Mouse (Mus musculus) 3T3-L1 (cell line): Measurements from ENCODE around the gene Tead4.

ENCODE experiments used
- DNase-seq: peaks from one replicate; pipeline ENCODE4 v3.0.0-alpha.2; 2015; ENCODE audit warnings: low read depth, low spot score

The Tead4 gene

DNA sequence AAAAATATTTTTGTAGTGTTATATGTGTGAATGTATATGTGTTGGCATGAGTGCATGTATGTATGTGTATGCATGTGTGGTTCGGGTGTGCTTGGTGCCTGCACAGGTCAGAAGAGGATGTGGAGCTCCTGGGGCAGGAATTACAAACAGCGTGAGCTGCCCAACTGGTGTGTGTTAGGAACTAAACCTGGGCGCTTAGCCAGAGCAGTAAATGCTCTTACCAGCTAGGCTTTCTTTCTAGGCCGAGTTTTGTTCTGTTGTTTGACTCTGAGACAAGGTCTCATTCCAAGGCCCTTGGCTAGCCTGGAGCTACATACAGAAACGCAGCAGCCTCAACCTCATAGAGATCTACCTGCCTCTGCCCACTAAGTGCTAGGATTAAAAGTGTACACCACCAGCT lies 9.3 kb downstream of the Tead4 start:
- no peak for DNase-seq

DNA sequence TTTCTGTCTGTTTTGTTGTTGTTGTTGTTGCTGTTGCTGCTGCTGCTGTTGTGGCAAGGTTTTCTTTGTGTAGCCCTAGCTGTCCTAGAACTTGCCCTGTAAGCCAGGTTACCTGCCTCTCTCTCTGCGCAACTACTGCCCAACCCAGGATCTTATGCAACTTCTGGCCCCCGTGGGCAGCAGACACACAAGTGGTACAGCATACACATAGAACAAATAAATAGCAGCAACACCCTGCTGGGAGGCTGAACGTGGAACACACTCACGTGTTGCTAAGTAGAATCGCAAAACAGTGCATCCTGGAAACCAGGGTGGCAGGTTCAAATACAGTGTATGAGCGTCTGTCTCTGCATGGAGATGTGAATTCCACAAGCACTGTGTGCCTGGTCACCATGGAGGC lies 11.9 kb downstream of the Tead4 start:
- no peak for DNase-seq

DNA sequence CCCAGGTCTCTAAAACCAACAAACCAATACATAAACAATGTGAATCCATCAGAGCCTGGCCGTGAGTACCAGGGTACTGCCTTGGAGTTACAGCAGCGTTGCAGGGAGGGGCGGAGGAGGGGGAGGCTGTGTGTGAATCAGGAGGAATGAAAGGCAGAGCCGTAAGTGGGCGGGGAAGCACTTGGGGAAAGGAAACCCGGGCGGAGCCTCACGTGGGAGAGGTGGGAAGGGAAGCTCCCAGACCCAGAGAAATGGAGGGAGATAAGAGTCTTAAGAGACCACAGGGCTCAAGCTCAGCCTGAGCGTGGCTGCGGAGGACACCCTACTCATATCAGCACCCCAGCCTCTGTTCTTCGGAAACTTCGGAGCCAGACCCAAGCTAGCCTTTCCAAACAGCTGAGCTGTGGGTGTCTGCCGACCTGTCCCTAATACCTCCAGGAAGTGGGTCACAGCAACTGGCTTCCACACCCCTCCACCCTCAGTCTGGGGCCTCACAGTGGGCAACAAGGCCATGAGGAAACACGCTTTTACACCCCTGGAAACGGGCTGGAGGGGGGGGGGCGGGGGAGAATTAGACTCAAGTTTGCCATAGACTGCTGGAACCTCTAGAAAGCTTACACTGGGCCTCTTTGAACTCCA lies 14.7 kb downstream of the Tead4 start:
- peak; percentile 95 for DNase-seq

DNA sequence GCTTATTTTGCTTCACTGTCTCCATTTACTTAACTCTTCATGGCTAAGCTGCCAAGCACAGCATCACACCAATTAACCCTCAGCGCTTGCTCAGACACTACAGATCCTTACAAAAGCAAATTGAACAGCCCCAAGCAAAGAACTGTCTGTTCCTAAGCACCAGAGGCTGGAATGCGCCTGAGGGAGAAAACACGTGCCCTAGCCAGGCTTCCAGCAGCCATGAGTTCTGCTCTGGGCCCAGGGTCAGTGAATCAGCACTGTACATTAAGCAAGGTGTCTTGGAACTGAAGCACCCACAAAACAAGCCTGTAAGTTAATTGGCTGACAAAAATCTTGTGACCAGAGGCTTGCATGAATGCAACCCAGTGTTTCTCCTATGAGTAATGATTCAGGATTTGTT lies 18.5 kb downstream of the Tead4 start:
- DNase-seq = peak; percentile 95

DNA sequence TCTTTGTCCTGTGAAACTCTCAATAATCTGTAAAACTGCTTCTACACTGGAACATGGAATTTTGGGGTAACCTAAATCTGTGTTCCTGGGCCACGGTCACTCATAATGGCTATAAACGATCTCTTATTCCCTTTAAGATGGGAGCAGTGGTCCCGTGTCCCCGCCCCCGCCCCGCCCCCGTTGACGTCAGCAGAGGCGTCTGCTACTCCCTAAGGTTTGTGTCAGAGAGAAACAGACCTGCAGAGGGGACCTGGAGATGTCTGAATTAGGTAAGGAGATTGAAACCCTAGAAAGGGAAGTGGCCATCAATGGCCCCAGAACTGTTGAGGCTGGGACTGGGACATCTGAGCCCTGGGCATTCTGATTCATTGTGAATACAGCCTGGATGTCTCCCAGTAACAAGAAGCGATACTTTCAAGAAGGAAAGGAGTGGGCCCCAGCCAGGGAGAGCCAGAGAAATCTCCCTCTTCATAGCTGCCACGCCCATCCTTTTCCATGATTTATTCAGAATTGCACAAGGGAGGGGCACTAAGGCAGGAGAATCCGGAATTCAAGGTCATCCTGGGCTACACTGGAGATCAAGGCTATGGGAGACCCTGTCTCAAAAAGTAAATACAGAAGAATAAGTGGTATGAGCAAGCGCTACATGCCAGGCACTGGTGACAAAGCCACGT lies 20.0 kb downstream of the Tead4 start:
- DNase-seq = peak; percentile 66

DNA sequence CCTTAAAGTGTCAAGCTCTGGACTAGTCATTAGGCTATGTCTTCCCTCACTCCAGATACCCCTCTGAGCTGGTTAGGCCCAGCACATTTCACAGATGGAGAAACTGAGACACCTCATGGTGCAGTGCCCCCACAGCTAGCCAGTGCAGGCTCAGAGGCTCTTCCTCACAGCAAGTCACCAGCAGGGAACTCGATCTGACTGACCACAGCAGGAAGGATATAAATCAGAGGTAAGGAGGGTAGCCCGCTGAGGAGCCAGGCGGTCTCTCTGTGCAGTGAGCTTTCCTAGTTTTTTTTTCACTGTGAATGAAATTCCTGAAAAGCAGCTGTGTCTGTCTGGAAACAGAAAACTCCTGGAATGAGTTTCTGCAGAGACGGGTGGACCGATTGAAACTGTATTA lies 21.0 kb downstream of the Tead4 start:
- DNase-seq = peak; percentile 47

DNA sequence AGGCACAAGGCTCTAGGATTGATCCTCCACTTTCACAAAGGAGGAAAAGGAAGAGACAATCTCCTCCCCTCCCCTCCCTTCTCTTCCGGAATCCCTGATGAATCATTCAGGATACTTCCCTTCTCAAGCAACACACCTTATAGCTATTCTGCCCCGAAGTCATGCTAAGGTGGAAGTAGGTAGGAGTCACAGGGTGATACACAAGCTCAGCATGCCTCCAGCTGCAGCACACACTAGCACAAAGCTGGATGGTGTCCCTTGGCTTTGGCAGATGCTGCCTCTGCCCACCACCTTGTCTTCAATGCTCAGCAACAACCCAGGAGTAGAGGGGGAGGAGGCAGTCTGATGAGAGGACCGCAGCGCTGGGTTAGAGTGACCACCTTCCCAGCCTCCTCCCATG lies 21.5 kb downstream of the Tead4 start:
- no peak for DNase-seq

DNA sequence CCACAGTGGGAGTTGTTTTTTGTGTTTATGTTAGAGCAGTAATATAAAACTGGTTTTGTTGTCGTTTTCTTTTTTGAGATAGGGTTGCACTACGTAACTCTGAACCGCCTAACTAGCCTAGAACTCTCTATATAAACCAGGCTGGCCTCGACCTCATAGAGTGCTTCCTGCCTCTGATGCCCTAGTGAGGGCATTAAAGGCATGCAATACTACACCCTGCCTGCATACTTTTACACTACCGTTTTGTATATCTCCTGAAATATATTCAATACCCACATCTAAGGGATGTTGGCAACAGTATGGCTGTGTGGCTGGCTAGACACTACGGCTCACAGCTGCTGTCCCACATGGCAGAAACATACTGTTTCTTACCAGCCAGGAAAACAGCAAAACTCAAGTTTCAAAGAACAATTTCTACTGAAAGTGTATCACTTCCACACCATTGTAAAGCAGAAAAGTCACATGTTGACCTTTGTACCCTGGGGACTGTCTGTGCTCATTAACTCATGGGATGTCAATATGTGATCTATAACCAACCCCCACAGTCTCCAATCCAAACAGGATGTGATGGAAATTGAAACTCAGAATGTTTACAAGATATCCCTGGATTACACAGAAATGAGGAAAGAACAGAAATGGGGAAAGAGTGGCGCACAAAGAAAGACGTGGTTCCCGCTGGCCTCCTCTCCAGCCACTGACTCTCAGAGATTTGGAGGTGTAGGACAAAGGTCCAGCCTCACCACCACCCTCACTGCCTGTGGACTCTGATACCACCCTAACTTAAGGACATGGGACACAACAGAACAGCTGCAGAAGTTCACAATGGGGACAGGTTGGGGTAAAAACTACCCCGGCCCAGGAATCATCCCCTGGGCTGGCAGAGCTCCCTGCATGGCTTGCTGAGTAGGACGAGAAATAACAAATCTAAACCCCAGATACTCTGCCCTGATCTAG lies 23.2 kb downstream of the Tead4 start:
- DNase-seq = no peak

DNA sequence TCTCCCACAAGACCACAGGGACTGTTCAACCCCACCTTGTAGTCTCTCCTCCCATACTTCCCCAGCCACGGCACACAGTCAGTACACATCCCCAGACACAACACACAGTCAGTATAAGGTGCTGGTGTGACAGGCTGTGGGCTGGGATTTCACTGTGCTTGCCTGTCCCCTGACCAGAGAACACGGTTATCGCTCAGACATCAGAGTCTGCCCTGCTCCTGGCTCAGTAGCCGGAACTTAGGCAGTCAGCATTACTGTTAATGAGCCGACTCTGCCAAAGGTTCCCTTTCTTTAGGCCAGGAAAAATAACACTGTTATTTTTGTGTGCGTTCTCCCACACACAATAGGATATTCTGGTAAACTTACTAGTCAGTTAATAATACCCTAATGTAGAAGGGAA lies 24.3 kb downstream of the Tead4 start:
- no peak for DNase-seq

DNA sequence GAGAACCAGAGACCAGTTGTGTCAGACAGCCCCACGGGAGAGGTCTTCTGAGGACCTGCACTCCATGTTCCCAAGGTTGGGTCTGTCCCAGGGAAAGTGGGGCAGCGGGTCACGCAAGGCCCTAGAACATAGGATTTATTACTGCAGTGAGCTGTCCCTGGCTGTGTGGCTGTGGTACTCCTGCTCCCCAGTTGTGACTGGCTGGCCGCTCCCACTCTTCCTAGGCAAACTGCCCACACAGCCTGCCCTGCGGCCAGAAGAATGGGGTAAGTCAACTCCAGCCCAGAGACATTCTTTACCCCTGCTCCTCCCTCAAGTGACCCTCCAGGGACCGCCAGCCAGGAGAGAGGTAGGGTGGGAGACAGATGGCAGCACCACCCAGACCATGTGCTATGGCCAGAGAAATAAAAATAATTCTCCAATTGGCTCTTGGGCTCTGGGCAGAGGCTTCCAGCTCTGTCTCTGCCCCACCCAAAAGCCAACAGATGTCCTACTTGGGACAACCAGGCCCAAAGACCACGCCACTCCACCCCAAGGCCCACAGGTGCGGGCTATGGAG lies 25.0 kb downstream of the Tead4 start:
- peak; percentile 57 for DNase-seq

DNA sequence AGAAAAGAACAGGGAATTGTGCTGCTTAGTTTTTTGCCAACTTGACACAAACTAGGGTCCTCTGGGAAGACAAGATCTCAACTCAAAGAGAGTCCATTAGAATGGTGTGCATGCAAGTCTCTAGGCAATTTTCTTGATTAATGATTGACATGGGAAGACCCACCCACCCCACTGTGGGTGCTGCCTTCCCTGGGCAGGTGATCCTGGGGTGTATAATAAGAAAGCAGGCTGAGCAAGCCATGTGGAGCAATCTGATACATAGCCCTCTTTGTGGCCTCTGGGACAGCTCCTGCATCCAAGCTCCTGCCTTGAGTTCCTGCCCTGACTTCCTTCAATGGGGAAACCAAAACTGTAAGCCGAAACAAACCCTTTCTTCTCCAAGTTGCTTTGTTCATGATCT lies 27.1 kb downstream of the Tead4 start:
- DNase-seq = no peak

DNA sequence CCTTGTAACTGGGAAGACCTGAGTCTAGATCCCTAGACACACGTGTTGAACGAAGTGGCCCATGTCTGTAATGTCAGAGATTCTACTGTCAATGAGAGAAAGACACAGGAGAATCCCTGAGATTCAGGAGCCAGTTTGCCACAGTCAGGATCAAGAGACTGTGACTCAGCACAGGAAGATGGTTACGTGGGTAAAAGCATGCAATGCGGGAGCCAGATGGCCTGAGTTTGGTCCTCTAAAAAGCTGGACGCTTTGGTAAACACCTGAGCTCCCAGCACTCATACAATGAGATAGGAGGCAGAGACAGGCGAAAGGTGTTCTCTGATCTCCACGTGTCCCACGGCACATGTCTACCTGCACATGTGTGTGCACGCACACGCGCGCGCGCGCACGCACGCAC lies 27.9 kb downstream of the Tead4 start:
- peak; percentile 32 for DNase-seq

DNA sequence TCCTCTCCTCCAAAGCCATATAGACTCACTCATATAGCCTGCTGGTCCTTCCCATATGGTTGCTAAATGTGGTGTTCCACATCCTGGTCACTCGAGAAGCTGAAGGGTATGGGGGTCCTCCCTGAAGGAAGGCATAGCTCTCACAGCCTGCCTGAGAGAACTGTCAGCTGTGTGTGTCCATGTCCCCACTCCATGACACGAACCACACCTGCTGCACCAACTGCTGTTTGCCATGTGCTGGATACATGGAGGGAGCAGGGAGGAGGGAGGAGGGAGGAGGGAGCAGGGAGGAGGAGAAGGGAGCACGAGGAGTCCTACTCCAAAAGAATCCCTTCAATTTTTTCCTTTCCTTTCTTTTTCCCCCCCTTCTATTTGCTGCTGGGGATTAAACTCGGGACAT lies 30.8 kb downstream of the Tead4 start:
- DNase-seq = no peak

DNA sequence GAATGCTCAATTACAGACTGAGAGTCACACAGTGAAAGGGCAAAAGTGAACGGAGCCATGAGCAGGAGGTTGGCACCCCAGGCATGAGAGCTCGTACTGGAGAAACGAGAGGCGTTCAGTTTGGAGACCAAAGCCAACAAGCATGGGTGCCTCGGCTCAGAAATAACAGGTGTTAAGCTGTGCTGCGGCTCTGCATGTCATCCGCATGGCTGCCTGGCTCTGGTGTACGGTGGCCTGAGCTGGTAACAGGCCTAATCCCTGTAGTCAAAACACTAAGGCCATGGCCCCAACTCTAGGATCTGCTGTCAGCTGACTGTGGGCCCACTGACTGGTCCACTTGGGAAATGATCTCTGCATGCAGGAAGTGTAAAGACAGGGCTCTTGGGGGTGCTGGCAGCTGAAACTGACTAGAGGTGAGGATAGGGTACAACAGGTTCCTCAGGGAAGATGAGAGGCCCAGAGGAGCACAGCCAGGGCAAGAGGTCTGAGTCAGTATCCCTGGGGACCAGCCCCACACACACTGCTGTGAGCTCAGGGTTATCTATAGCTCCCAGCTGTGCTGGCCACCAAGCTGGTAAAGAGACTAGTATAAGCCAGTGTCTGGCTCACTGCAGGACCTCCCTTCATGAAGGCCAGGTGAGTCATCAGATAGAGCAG lies 35.6 kb downstream of the Tead4 start:
- peak; percentile 80 for DNase-seq

DNA sequence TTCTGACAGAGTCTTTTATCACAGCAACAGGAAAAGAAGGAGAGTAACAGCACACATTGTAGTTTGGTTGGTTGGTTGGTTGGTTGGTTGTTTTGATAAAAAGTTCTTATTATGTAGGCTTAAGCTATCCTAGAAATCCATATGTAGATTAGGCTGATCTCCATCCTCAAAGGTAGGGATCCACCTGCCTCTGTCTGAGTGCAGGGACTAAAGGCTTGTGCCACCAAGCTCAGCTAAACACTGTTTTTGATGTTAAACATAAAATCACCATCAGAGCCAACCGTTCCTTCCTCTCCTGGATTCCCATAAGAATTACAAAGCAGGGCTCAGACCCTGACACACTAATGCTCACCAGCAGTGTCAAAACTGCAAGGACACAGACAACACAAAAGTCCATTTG lies 39.1 kb downstream of the Tead4 start:
- no peak for DNase-seq

DNA sequence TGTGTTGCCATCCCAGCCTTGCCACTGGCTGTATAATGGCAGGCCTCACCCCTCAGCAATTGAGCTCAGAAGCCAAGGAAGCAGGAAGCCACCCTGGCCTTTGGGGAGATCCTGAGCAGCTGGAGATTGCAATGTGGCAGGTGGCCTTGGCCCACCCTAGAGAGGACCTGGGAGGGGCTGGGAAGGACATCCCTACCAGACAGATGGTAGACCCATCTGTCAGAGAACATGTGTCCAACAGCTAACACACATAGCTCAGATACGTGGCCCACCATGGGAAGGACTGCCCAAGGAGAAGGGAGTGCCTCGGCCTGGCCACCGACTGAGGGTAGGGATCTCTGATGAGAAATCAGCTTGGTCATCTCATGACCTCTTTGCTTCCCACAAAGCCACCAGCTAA lies 41.4 kb downstream of the Tead4 start:
- DNase-seq = no peak

DNA sequence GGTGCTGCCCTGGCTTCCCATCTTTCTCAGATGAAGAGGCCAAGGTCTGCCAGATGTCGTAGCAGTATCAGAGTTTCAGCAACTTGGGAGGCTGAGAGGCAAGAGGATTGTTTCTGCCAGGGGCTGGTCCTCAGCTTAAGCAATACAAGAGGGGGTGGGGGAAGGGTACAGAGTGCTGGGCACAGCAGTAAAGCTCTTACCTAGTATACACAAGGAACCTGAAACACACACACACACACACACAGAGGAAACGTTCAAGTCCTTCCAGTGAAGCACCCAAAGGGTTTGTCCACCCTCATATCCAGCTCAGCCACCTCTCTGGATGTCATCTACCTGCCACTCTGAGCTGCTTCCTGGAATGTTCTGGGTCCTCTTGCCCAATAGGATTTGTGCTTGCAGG lies 44.7 kb downstream of the Tead4 start:
- DNase-seq = no peak

DNA sequence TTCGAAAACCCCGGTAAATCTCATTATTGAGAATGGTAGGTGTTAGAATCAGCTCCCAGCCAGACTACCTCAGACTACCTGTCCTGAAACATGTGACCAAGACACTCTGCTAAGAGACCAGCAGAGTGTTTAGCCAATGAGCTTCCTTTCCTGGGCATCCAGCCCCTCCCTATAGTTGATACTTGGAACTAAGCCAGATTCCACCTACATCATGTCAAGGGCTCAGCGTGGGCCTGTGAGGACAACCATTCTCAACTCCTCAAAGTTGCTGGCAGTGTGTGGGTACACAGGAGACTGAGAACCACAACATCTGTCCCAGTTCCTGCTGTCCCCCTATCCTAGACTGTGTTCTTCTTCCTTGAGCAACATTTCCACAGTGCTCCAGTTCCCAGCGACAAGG lies 45.3 kb downstream of the Tead4 start:
- no peak for DNase-seq

DNA sequence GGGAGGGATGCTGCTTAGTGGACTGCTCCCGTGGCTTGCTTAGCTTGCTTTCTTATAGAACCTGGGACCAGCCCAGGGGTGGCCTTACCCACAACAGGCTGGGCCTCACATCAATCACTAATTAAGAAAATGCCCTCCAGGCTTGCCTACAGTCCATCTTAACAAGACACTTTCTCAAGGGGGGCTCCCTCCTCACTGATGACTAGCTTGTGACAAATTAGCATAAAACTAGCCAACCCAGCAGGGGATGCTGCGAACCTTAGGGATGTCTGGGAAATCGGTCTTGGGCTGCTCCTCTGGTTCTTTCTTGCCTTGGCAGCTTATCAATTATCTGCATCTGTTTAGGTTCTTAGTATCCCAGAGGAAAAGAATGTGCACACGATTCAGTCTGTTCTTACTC lies 46.1 kb downstream of the Tead4 start:
- no peak for DNase-seq

DNA sequence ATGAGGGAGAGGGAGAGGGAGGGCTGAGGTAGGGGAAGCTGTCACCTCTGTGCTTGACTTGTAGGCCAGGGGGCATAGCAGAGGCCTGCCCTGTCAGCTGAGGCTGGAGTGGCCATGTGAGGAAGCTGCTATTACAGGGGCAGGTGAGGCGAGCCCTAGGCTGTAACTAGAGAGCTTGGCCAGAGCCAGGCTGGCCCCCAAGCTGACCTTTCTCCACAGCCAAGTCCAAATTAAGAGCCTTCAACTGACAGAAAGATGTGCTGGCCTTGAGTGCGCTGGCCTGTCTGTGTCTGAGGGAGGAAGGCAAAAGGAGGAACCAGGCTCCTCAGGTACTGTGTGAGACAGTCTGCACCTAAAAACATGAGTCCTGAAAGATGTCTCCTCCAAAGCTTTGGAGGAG lies 47.5 kb downstream of the Tead4 start:
- no peak for DNase-seq

DNA sequence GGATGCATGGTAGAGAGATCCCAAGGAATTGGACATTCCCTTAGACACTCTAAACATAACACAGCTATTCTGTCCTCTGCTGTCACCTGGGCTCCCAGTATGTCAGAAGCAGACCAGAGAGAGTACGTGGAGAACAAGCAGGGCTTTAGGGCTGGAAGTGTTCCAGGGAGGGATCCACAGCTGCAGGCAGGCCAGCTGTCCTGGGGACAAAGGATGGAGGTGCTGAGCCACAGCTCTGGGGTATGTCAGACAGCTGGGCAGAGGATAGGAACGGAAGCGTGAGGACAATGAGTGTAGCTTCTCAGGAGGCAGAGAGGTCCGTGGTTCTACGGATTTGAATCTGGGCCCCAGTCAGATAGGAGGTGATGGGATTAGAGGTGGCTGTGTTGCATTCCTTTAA lies 50.0 kb downstream of the Tead4 start:
- no peak for DNase-seq
